Mouse (Mus musculus): ENCODE results near the gene Por.

The Por gene

DNA sequence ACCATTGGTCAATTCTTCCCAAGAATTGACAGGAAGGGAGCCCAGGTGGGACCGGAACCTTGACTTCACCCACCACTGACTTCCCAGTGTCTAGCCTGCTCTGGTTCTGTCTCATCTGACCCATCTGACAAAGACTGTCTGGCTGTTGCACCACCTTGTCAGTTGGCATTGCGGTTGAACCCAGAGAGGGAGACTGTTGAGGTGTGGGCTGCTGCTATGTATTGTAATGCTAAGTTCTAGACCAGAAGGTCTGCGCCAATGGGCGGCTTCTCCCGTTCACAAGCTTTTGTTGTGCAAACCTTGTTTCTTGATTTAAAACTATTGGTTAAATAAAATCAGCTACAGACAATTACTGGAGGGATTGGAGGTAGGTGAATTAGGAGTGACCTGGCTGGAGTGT is 12.7 kb upstream of the Por start:
- no peak for DNase-seq (ENCODE audit: low read depth)

DNA sequence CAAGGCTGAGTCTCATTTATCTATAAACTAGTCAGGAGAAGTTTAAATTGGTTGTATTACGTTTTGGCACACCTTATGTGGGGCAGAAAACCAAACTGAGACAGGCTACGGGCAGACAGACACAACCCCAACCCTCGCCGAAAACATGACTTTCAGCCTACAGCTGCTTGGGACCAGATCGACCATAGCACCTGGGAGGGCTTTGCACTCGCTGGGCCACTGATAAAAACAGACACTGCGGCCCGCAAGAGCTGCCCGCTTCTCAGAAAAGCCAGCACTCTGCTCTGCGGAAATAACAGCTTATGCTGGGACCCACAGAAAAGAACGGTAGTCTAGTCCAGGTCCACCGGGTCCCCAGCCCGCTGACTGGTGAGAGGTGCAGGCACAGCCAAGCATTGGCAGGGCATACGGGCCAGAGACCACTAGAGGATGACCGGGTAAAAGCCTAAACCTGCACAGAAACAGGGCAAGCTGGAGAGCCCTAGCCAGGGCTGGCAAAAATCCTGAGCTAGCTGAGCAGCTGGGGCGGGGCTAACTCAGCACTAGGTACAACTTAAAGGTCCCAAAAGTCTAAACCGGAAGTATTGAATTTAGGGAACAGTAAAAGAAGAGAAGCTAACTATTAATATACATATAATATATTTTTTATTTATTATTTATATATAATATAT is 12.0 kb upstream of the Por start:
- DNase-seq (ENCODE audit: low read depth): no peak

DNA sequence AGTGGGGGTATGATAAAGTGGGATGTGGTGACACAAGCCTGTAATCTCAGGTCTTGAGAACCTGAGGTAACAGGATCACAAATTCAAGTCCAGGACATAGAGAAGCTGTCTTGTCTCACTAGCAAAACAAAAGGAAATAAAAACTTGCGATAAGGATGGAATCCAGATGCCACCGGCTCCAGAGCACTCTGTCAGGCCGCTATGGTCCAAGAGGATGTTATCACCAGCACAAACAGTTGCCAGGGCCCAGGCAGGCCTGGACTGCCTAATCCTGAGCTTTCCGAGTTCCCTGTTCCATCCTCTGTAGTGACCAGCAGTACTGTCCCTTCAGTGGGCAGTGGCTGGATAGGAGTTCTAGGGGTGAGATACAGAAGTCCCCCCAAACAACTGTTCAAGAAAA is 9.9 kb upstream of the Por start:
- no peak for DNase-seq (ENCODE audit: low read depth)

DNA sequence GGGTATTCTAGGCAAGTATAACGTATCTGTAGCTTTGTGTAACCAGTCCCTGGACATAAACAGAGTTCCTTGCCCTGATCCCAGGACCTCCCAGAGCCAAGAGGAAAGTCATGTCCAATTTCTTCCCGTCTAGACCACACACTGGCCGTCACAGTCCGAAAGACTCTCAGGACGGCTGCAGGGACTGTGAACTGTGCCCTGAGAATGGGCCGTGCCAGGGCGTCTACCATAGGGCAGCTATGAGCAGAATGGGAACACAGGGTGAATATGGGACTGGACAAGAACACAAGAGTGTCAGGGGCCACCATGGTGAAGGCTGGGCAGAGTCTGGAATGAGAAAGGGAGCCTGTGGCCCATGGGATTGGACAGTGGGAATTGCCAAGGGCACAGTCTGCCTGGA is 9.3 kb upstream of the Por start:
- no peak for DNase-seq (ENCODE audit: low read depth)

DNA sequence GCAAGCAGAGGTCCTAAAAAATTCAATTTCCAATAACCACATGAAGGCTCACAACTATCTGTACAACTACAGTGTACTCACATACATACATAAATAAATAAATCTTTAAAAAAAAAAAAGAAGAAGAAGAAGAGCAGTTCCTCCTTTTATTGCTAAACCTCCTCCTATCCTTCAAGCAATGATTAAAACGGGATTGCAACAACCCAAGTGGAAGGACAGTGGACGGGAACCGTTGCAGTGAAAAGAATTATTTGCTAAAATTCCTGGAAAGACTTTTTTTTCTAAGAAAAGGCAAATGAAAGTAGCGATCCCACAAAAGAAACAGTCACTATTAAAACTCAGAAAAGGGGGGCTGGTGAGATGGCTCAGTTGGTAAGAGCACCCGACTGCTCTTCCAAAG is 2.9 kb upstream of the Por start:
- DNase-seq (ENCODE audit: low read depth): no peak

DNA sequence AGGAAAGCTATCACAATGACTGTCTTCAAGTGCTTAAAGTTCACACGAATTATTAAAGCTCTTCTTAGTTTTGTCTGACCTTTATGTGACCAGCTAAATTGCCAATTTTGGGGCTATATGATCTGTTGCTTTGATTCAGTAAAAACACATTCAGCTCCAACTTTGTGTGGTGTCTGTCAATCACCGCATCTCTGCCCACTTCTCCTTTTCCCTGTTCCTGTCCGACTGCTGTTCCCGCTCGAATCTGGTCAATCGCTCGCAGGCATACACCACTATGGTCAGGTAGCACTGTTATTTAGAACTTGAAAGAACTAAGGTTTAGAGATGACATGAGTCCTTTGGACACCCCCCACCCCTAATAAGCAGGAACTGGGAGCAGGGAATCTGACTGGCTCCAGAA is 1.8 kb upstream of the Por start:
- DNase-seq (ENCODE audit: low read depth): no peak

DNA sequence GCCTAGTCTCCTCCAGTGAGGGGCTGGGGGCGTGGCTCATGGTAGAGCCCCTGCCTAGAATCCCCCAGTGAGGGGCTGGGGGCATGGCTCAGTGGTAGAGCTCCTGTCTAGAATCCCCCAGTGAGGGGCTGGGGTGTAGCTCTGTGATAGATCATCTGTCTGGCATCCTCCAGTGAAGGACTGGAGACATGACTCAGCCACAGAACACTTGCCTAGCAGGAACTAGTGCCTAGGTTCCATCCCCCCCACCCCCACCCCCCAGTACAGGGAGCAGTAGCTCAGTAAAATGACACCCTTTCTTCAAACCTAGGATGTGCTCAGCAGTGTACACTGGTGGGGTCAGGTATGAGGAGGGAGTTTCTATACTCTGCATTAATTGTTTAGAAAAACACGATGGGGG is 1.0 kb downstream of the Por start:
- no peak for DNase-seq (ENCODE audit: low read depth)

DNA sequence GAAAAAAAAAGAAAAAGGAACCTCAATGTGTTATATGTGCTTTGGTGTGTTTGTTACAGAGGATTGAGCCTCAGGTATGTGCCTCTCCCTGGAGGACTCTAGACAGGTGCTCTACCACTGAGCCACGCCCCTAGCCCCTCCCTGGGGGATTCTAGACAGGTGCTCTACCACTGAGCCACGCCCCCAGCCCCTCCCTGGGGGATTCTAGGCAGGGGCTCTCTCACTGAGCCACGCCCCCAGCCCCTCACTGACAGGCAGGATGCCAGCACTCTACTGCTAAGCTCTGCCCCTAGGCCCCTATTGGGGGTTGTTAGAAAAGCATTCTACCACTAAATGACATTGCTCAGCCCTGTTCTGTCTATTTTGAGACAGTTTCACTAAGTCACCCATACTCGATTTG is 2.7 kb downstream of the Por start:
- no peak for DNase-seq (ENCODE audit: low read depth)

DNA sequence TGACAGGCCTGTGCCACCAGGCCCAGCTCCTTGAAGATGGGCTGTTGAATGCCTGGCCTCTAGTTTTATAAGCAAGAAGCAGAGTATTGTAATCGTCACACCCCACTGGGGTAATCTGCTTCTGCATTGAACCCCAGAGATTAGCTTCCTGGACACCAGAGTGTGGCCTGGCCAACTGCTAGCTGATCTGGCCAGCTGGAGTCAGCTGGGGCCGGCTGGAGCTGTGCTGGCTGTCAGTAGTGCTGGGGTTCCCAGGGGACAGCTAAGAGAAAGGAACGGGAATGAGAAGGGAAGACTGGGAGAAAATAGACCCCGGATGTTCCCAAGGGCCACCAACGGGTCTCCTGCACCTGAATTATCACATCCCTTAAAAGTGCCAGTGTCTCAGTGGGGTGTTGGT is 3.1 kb downstream of the Por start:
- no peak for DNase-seq (ENCODE audit: low read depth)

DNA sequence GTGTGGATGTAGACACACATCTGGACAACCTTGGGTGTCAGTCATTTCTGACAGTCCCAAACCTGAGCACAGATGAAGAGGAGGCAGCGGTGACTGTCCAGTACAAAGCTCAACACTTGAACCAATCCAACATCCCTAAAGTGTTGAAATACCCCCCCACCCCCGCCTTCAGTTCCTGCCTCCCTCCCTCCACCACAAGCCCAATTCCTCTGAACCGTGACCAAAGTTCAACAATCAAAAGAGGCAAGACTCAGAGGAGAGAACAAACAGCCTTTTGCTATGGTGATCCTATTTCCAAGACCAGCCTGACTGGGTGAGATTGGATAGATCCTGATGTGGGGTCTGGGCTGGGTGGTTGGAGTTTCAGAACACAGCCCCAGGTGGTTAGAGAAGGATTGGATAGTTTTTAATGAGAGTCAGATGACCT is 4.5 kb downstream of the Por start:
- no peak for DNase-seq (ENCODE audit: low read depth)

DNA sequence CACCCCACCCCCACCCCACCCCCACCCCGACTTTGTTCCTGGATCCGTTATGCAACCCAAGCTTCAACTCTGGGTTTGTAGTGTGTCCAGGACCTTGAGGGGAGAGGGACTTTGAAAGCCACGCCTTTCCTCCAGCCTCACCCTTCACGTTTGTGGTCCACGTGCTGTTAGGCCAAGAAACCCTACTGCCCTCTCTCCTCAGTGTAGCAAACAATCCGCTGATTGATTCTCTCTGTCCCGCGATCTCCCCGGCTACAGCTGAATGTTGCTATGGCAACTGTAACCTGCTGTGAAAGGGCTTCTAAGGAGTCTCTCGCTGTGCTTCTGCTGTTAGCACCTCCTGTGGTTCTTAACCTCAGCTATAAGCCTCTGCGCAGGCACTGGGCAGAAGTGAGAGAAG is 5.0 kb downstream of the Por start:
- no peak for DNase-seq (ENCODE audit: low read depth)

DNA sequence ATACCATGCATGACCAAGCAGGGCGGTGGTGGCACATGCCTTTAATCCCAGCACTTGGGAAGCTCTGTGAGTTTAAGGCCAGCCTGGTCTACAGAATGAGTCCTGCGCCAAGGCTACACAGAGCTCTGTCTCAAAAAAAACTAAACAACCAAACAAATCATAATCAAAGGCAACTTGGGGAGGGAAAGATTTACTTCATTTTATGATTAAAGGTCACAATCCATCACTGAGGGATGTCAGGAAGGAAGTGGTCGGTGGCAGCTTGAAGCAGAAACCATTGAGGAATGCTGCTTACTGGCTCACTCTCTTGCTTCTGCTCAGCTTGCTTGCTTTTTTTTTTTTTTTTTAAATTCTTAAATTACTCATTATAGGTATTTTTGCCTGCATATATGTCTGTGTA is 6.9 kb downstream of the Por start:
- no peak for DNase-seq (ENCODE audit: low read depth)

DNA sequence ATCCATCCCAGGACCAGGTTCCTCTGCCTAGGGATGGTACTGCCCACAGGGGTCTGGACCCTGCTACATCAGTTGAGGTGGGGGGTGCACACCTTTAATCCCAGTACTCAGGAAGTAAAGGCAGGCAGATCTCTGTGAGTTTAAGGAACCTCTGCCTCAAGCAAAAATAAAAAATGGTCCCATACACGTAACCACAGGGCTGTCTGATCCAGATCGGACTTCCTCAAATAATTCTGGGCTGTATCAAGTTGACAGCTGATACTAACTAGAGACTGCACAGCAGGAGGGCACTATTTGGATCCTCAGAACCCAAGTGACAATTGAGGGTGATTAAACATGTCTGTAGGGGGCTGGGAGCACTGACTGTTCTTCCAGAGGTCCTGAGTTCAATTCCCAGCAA is 7.4 kb downstream of the Por start:
- DNase-seq (ENCODE audit: low read depth): no peak

DNA sequence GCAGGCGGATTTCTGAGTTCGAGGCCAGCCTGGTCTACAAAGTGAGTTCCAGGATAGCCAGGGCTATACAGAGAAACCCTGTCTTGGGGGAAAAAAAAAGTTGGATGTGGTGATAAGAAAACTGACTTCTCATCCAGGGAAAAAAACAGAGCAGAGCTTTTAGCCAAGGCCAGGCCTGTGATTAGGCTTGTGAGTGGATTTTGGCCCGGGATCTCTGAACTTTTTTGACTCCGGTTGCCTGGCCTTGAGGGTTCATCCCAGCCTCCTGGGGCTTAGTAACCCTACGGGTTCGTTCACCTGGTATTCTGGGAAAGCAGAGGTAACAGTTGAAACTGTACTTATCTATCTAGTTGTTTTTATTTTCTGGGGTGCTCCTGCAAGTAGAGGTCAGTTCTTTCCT is 8.6 kb downstream of the Por start:
- no peak for DNase-seq (ENCODE audit: low read depth)

DNA sequence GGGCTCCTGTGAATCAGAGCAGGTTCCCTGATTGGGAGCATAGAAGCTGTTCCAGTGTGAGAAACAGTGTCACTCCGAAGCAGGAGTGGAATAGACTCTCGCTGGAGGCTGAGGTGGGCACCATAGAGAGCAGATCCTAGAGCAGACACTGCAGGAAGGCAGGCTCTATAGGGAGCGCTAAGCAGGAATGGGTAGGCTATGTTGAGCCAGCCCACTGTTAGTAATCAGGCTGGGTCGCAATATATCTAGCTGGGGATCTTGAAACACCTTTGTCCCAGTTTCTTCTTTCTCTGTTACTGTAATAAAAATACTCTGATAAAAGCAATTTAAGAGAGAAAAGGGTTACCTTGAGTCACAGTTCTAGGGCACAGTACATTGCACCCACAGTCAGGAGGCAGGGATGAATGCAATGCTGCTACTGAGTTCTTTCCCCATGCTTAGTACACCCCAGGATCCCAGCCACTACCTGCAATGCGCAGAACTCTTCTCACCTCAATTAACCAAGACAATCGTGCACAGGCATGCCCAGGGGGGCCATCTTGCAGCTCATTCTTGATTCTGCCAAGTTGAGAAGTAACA is 11.2 kb downstream of the Por start:
- DNase-seq (ENCODE audit: low read depth): no peak

DNA sequence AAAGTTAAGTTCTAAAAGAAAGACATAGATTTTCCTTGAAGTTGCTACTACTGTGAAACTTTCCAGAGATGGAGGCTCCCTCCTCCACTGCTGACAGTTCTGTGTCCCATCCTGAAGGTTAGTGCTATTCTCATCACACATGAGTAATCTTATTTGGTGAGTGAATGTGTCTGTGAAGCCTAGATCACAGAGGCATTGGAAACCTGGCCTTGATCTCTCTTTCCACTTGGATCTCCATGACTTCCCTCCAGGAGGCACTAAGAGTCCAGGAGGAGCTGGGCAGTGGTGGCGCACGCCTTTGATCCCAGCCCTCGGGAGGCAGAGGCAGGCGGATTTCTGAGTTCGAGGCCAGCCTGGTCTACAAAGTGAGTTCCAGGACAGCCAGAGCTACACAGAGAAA is 12.2 kb downstream of the Por start:
- DNase-seq (ENCODE audit: low read depth): no peak

DNA sequence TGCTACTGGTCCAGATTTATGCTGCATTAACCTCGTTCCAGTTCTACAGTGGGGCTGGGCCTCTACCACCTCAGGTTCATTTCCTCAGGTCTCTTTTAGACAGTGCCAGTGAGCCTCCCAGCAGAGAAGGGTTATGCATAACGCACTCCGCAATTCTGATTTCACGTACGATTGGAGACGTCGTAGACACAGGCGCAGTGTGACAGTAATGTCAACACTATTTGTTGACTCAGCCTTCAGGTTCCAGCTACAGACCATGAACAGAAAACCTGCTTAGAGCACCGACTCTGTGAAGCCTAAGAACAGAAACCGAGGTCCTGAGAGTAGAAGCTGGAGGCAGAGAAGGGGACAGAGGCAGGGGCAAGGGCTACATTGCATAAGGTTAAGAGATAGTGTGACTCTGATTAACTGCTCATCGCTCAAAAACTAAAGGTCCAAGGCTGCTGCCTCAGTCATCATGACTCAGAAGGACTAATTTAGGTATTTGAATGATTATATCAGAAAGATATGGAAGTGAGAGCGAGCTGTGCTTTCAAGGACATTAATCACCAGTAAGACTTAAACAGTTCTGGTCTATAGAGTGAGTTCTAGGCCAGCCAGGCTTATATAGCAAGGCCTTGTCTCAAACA is 13.2 kb downstream of the Por start:
- DNase-seq (ENCODE audit: low read depth): no peak

DNA sequence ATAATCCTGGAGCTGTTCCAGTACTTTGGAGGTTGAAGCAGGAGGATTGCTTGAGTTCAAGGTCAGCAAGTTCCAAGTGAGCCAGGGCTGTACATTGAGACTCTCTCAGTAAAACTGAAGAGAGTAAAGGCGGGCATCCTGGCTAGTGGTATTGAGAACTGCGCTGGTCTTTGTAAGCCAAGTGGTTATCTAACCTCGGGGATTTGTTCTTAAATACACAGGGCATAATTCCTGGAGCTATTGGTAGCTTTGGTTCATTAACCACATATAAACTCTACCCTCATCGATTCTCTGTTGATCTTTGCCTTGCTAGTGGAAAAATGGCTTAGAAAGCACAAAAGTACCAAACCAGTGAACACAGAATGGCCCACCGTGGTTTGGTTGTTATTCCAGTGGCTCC is 20.6 kb downstream of the Por start:
- no peak for DNase-seq (ENCODE audit: low read depth)

DNA sequence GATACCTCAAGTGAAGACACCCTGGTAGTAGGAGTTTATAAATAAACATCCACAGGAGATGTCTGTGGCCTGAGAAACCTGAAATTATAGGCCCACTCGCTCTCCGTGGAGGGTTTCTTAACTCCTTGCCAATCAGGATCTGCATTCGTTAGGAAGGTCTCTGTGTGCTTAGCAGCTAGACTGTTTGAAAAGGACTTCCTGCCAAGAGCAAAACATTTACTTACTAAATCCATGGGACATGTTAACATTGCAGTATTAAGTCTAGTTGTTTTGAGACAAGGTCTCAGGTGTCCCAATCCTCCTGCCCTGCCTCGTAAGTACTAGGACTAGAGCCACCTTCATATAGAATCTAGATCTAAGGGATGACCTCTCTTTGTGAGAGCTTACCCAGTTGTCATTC is 21.4 kb downstream of the Por start:
- no peak for DNase-seq (ENCODE audit: low read depth)

DNA sequence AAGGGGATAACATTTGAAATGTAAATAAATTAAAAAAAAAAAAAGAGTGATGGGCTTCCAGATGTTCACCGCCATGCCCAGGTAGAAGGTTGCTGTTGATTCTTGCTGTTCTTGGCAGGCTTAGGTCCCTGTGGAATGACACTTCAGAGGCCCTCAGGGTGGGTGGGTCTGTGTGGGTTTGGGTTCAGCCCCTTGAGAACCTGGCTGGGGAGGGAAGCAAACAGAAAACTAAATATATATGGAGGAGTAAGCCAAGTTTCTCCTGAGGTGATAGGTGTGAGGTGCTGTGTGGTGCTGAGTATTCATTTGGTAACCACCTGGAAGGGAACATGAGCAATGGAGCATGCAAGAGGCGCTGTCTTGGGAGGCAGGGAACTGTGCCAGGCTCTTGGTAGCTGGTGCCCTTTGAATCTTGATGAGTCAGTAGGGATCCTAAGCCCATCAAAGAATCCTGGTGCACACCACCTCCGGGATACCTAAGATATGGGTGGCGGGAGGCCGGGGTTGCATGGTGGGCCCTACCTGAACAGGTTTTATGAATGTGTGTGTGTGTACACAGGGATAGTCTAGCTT is 23.5 kb downstream of the Por start:
- DNase-seq (ENCODE audit: low read depth): no peak

DNA sequence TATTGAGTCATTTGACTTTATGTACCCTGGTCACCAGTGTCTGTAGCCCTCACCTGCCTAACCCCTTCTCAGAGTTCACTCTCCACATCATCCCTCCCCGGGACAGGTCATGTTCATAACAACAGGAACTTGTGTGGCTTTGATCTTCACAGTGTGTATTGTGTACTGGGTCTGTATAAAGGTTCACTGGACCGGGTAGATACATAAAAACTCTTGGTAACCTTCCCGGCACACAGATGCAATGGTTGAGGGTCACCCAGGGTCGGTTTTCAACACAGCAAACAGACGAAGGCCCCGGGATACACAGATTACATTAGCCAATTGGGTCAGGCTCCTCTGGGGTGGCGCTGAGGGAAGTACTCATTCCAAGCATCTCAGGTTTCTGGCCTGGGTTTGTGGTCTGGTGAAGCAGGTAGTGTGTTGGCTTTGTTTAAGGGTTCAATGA is 25.5 kb downstream of the Por start:
- DNase-seq (ENCODE audit: low read depth): no peak

DNA sequence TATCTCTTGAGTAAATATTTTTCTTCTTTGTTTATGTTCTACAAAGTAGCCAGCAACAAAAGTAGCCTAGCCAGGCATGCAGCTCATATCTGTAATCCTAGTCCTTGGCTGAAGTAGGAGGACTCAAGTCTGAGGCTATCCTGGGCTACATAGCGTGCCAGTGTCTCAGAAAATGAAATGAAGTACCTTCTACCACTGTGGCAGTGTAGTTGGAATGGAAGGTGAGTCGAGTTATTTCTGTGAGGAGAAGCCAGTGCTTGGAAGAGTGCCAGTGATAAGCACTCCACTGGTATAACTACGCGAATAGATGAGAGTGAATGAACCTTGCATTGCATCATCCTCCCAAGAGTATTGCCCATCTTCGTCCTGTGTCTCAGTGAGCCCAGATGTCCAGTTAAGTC is 27.9 kb downstream of the Por start:
- DNase-seq (ENCODE audit: low read depth): no peak

DNA sequence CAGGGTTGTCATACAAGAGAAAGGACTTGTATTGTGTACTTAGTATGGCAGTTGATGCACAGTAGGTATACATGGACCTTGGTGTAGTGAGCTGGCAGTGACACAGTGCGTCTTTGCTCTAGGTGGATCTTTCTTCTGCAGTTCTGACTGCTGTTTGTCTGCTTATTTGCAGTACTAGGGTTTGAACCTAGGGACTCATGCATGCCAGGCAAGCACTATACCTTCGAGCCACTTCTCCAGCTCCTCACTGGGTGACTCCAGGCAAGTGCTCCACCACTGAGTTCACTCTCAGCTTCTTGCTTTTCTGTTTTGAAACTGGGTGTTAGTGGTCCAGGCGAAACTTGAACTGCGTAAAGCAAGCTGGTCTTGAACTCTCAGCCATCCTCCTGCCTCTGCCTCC is 31.8 kb downstream of the Por start:
- DNase-seq (ENCODE audit: low read depth): no peak

DNA sequence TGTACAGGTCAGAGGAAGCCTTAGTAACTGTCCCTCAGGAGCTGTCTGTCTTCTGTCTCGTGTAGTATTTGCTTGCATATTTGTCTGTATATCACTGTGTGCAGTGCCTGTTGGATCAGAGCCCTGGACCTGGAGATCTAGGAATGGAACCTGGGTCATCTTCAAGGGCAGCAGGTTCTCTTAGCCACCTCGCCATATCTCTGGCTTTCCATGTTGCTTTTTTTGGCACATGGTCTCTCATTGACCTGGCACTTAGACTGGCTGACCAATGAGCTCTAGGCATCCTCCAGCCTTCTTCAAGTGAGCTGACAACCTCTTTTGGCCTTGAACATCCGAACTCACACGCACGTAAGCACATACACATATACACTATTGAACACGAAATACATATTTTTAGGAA is 32.4 kb downstream of the Por start:
- DNase-seq (ENCODE audit: low read depth): no peak

All from c-Kit-positive CD71-negative TER-119-negative erythroid progenitor cells, embryonic 14.5 days (primary cell).